Mouse (Mus musculus) gastrocnemius, postnatal 4 days (tissue): ENCODE measurements around the gene Scnn1b. TPM values are rescaled to one million over a fixed set of nuclear protein-coding genes. Genes with fewer than 3 reads are reported as not detected.

Experiments used
- DNase-seq, 2 experiments: peaks; one replicate each; pipeline ENCODE4 v3.0.0; 2021 to 2022; ENCODE audit warnings: low spot score in 2 of 2, mixed read lengths in 2 of 2
- total RNA-seq, 2 experiments: library from RNA; stranded (reverse); gene quantifications; 2 replicates each; pipeline ENCODE4 v1.2.3; 2021

Gene Scnn1b
- total RNA-seq, 2 experiments from 2014 or later = not detected

DNA sequence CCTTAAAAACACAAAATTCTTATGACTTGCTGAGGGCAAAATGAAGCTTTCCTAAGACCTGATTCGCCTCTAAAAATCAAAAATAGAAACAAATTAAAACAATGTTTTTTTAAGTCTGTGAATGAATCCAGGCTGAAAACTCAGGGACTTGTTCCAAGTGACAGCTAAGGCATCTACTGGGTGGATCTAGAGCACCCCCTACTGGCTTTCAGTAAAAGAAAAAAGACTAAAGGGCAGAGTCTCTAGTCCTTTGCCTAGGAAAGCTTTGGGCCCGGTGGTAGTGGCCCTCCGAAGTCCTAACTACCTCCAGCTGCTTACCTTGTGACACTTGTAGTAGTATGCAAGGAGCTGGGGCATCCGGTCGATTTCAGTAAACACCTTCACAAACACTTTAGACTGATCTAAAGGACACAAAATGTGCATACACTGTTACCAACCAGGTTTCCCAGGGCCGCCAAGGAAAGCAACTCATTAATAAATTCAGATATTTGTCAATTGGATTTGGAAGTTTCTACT, 99.1 kb downstream of the Scnn1b start:
- DNase-seq = no peak

- DNase-seq = no peak
Measured at GRCm38 (mm10) chr7:121966169-121966568, 101.3 kb downstream of the Scnn1b start.

Other genes with a start within 250 kb of the Scnn1b start
- gene Usp31, start 157.8 kb upstream of the Scnn1b start, total RNA-seq = 1 to 10 TPM; 7.2 TPM
- gene Scnn1g, start 130.6 kb upstream of the Scnn1b start, total RNA-seq = not detected
- gene Cog7, start 116.7 kb downstream of the Scnn1b start, total RNA-seq = 10 to 100 TPM; 12.2 to 14.0 TPM
- gene Gga2, start 156.2 kb downstream of the Scnn1b start, total RNA-seq = 10 to 100 TPM; 47.7 to 52.9 TPM
- gene Ubfd1, start 202.1 kb downstream of the Scnn1b start, total RNA-seq = 10 to 100 TPM; 53.0 to 57.4 TPM
- 10 to 100 TPM; 13.2 to 14.1 TPM for gene Ears2, start 202.2 kb downstream of the Scnn1b start, total RNA-seq
- gene Ndufab1, start 236.8 kb downstream of the Scnn1b start, total RNA-seq = 100 to 1,000 TPM; 476 to 560 TPM